Mouse (Mus musculus) neutrophil, adult 5-6 weeks (primary cell): Measurements from ENCODE around the gene Fn3krp. TPM values are rescaled to one million over a fixed set of nuclear protein-coding genes. Genes with fewer than 3 reads are reported as not detected.
A peak's percentile ranks its signal among the peaks of the same experiment; 100 is the strongest.

Experiments used
- ATAC-seq: fragments of 151-379, 151-347 bp; 2 replicates; pipeline ENCODE4 v1.8.0; 2017; ENCODE audit warnings: mild to moderate bottlenecking, moderate TSS enrichment; ENCODE audit not compliant: insufficient number of reproducible peaks, poor library complexity, low FRiP score, severe bottlenecking; ENCODE audit errors: extremely low read depth
- total RNA-seq: library from RNA; stranded (forward); fragments of 200-1000 nt; gene quantifications from 2 replicates; pipeline ENCODE4 v1.2.3, GENCODE M21; 2017

The Fn3krp gene
- total RNA-seq, 1 experiment from 2014 or later: 5.7 TPM

DNA sequence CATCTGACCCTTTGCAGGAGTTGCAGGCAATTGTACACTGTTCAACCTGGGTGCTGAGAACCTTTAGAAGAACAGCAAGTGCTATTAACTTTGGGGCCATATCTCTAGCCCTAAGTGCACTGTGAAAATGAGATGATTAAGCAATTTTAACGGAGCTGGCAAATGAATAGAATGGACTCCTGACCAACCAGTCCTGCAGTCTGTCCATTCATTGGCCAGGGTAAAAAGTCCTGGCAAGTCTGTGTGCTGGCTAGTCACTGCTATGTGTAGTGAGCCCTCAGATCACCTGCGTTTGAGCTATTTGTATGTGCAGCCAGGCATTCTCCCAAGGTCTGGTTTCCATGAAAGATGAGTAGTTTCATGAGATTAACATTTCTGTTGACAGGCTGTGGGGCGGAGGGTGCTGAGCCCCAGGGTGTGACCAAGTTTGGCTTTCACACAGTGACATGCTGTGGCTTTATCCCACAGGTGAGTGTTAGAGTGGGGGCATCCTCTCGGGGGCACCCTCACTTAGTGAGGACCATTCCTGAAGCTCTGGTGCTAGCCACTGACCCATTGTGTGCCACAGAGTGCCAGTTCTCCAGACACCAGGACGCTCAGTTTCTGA is 18.6 kb downstream of the Fn3krp start:
- ATAC-seq: no peak

DNA sequence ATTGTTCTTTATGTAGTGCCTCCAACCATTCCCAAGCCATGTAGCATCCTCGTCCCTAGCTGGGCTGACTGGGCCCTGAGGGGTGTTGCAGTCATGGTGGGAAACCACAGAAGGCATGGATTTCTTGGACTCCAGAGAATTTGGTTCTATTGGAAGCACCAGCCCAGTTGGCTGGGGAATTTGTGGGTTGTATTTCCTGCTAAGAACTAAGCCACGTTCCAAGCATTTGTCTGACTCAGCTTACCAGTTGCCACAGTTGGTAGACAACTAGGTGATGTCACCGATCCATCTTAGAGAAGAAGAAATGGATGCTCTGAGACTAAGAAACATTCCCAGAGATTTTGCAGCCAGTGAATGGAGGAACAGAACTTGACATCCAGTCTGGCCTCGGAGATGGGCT is 20.5 kb downstream of the Fn3krp start:
- ATAC-seq: no peak

DNA sequence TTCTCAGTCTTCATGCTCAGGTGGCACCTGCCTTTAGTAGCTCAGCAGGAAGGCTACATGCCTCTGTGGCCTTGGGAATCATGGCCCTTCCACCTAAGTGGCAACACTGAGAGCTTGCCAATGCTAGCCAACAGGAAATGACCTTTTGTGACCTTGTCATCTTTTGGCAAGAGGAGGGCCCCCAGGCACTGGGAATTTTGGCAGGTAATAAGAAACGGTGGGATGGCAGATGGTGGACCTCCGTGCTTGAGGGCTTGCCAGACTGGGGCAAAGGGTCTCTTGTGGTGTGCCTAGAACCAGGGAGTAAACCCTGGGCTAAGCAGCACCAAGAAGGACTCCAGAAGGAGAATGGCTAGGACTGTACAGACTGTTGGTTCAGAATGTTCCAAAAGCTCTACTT is 20.9 kb downstream of the Fn3krp start:
- no peak for ATAC-seq

DNA sequence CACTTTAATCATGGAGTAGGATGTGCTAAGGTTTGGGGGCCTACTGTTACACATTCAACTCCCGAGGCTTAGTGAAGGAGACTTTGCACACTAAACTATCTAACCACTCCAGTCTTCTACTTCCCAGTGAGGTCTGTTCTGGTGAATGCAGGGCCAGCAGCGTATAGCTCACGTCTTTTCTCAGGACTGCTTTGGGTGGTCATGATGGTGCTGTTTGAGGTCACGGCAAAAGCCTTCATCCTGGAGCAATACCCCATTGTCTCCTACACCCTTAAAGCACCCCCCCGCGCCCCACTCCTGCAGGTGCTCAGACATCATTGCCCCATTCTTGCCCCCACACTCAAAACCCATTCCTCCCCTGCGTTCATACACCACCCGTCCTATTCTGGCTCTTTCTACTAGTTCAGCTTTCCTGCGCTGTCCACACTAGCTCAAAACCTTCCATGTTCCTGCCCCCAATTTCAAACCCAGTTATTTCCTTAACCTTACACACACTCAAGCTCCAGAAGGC is 30.1 kb downstream of the Fn3krp start:
- no peak for ATAC-seq

DNA sequence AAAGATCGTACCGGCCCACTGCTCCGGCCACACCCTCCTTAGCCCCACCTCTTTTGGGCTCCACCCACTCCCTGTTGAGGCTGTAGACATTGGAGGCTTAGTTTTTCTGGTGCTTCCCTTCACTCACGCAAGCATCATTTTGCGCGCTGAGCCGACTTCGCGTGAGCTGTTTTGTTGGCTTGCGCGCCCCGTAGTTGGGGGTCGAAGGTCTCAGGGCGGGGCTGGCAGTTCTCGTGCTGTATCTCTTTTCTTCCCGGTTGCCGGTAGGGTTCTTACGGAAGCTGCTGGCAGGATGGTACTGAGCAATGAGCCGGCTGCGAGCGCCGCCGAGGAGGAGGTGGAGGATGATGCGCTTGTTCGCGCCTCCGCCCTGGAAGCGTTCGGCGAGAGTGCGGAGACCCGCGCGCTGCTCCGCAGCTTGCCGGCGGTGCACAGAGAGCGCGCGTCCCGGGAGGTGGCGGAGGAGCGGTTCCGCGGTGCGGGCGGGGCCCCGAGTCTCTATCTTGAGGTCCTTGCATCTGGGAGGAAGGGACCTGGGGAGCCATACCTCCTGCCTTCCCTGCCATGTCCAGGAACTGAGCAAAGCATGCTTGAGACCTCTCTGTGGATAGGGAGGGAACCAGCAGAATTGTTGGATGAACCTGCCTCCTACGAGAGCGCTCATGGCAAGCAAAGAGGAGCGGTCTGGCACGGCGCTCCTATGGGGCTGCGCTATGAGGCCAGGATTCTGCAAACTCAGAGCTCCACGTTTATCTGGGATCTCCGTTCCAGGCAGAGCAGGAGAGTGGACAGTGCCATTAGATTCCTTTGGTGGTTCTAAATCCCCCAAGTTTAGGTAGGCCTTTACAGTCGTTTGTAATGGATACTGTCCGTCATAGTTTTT is 30.8 kb downstream of the Fn3krp start, which contains the start of gene Tbcd:
Gene Tbcd, plus strand, starts transcription at position 197 of the 883 bp plus-strand sequence.
- ATAC-seq: peak; percentile 88

DNA sequence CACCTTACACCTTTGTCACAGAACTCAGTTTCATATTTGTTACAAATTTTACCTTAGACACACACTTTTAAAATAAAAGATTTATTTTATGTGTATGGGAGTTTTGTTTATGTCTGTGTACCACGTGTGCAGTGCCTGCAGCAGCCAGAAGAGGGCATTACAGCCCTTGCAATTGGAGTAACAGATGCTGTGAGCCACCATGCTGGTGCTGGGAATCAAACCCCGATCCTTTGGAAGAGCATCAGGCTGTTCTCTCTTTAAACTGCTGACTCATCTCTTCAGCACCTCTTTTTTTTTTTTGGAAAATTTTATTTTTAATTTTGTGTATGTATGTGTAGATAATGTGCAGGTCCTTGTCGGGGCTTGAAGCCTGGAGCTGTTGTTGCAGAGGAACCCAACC is 36.7 kb downstream of the Fn3krp start:
- ATAC-seq: no peak

DNA sequence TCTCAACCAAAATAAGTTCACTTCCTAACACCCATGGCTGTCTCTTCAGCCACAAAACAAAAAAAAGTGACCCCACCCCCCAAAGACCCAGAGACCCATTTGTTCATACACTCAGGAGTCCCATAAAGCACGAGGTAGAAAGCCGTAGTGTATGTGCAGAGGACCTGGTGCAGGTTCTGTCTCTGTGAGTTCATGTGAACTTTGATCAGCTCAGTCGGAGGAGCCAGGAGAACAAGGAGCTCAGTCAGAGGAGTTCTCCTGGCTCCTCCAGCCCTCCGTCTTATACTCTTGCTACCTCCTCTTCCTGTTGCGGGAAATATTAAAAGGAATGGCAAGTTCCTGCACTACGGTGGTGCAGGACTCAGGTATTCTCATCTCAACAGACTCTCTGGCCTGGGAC is 46.2 kb downstream of the Fn3krp start:
- ATAC-seq: no peak

DNA sequence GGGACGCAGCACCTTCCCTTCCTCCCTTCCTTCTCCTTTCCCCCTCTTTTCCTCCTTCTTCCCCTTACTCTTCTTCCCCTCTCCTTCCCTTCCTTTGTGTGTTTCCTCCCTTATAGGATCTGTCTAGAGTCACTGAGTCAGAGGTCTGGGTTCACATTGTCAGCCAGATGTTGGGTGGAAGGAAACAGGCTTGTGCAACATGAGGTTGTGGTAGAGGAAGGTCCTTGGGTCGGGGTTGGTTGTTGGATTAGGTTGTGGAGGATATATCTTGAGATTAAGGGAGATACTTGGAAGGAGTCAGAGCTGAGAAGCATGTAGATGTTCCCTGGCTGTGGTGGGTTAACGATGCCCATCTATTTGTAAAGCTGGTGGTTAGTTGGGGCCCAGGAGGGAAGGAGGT is 53.6 kb downstream of the Fn3krp start:
- no peak for ATAC-seq

DNA sequence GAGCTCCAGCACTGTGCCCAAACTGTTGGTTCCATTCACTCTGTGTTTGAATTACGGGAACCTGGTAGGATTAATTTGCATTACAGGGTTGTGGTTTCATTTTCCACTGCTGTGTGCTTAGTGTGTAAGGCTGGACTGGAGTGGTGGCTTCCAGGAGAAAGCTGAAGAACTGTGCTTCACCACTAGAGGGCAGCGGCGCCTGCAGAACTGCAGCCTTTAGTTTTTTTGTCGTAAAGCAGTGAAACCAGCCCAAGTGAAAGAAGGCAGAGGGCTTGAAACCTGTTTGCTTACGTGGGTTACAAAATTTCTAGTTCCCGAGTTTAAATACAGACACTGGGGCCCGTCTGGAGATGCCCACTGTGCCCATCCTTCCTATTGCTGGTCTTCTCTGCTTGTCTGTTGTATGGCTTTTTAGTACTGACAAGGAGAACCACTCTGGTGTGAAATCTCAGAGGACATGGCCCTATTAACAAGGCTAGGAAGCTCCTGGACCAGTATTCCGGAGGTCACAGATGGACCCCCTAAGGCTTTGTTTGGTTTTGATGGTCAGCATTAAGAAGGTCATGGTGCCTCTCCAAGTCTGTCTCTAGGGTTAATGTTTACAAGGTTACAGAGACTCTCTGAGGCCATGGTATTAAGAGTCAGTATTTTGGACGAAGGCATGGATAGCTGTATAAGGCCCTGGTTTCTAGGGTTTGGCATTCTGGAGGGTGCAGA is 54.7 kb downstream of the Fn3krp start:
- ATAC-seq: peak; percentile 88

DNA sequence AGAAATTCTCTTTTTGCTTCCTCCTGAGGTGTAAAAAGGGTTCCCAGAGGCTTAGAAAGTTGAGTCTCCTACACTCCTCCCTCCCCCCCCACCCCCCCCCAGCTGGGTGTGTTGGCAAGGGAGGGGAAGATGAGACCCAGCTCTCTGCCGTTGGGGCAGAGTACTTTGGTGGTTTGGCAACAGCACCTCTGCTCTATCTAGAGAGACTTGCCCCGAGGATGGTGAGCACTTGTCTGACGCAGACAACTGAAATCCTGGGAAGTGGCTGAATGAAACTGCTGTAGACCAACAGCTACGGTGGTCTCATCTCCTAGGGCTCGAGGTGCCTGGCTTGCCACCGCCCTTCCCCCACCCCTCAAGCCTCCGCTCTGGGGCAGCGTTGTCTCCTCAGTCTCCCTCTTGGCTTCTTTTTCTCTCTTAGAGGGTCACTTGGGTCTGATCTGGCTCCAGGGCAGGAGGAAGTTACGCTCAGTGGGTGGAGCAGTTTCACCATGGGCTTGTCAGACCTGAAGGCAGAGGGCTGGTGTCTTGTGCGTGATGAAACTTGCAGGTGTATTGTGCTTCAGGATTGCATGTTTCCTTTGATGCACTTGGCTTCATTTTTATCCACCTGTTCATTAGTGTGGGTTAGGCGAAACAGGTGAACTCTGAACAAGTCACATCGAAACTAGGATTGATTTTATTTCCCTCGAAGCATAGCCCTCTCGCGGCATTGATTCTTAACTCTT is 58.4 kb downstream of the Fn3krp start:
- 0 out of 2 replicates have a peak, but pooled peaks have one; percentile 25 for ATAC-seq

Other genes with a start within 250 kb of the Fn3krp start
- gene Hexdc, start 217.0 kb upstream of the Fn3krp start, total RNA-seq: 11.5 and 17.3 TPM in 2 replicates
- 5.4 and 6.6 TPM in 2 replicates for gene Ogfod3, start 216.7 kb upstream of the Fn3krp start, total RNA-seq
- gene Cybc1, start 192.1 kb upstream of the Fn3krp start, total RNA-seq: 116 and 134 TPM in 2 replicates
- 71.0 and 76.1 TPM in 2 replicates for gene Narf, start 184.1 kb upstream of the Fn3krp start, total RNA-seq
- gene Foxk2, start 161.4 kb upstream of the Fn3krp start, total RNA-seq: 22.1 and 26.4 TPM in 2 replicates
- 51.9 and 56.8 TPM in 2 replicates for gene Wdr45b, start 67.0 kb upstream of the Fn3krp start, total RNA-seq
- gene Rab40b, start 33.1 kb upstream of the Fn3krp start, total RNA-seq: not detected in 2 replicates
- 0.25 TPM in 1 of 2 replicates, not detected in the other for gene Fn3k, start 13.5 kb downstream of the Fn3krp start, total RNA-seq
- 16.0 and 17.6 TPM in 2 replicates for gene Tbcd, start 30.5 kb downstream of the Fn3krp start, total RNA-seq
- gene Zfp750, start 97.9 kb downstream of the Fn3krp start, total RNA-seq: not detected in 2 replicates